Mouse (Mus musculus) C2C12 (cell line): ENCODE measurements around the gene Tbc1d1. TPM values are rescaled to one million over a fixed set of nuclear protein-coding genes. Genes with fewer than 3 reads are reported as not detected.

Experiments
- H3K27me3 ChIP-seq: one replicate; pipeline ENCODE4 v1.6.1; 2011; ENCODE audit not compliant: control insufficient read depth, insufficient read depth, insufficient read length
- H3K36me3 ChIP-seq: one replicate; pipeline ENCODE4 v1.6.1; 2011; ENCODE audit not compliant: control insufficient read depth, insufficient read depth
- H3K4me3 ChIP-seq: one replicate; pipeline ENCODE4 v1.5.1; 2011; ENCODE audit warnings: mild to moderate bottlenecking, control low read depth; ENCODE audit not compliant: poor library complexity, insufficient read depth, severe bottlenecking
- H3K79me2 ChIP-seq: one replicate; pipeline ENCODE4 v1.6.1; 2011; ENCODE audit not compliant: control insufficient read depth, insufficient read depth
- H3K79me3 ChIP-seq: one replicate; pipeline ENCODE4 v1.6.1; 2011; ENCODE audit warnings: low read depth, control low read depth
- H3ac ChIP-seq: one replicate; pipeline ENCODE3; 2011; ENCODE audit warnings: low read depth; ENCODE audit not compliant: control insufficient read depth, insufficient read length
- CEBPB ChIP-seq: IDR thresholded peaks from one replicate; pipeline ENCODE4 v1.6.1; 2011; ENCODE audit warnings: low read depth, mild to moderate bottlenecking, control low read depth, moderate library complexity
- CTCF ChIP-seq: IDR thresholded peaks from one replicate; pipeline ENCODE4 v1.5.1; 2011; ENCODE audit not compliant: control insufficient read depth, insufficient read depth, insufficient read length
- FOSL1 ChIP-seq: IDR thresholded peaks from one replicate; pipeline ENCODE4 v1.8.0; 2011; ENCODE audit warnings: mild to moderate bottlenecking, low read length; ENCODE audit not compliant: poor library complexity, insufficient read depth, severe bottlenecking
- MAX ChIP-seq: IDR thresholded peaks from one replicate; pipeline ENCODE4 v1.6.1; 2011; ENCODE audit warnings: mild to moderate bottlenecking, control low read depth
- MYOD1 ChIP-seq: IDR thresholded peaks from one replicate; pipeline ENCODE4 v1.6.1; 2011; ENCODE audit warnings: low read depth; ENCODE audit not compliant: control insufficient read depth, insufficient read length
- MYOG ChIP-seq: IDR thresholded peaks from one replicate; pipeline ENCODE4 v1.6.1; 2011; ENCODE audit not compliant: control insufficient read depth, insufficient read length; ENCODE audit errors: extremely low read depth
- USF1 ChIP-seq: IDR thresholded peaks from one replicate; pipeline ENCODE4 v1.6.1; 2011; ENCODE audit warnings: low read depth, mild to moderate bottlenecking, control low read depth, moderate library complexity
- polyA plus RNA-seq: library from polyadenylated mRNA; unstranded; fragments of >200 nt; fragmentation: generic; extraction: Trizol; gene quantifications from one replicate; pipeline ENCODE4 v1.2.1, GENCODE M21; 2012; ENCODE audit warnings: missing spikeins

Tbc1d1 gene
- polyA plus RNA-seq, 1 experiment: 25.0 TPM

GRCm38 (mm10) chr5:64212206-64212605 is 56.1 kb downstream of the Tbc1d1 start:
- Histone ChIP-seq H3K27me3 (no peaks in the 10 kb centered on the region), H3K79me3 (no peaks in the 10 kb centered on the region), H3K79me2 (no peaks in the 10 kb centered on the region), H3K36me3 (no peaks in the 10 kb centered on the region), H3K4me3 (no peak overlapping the region), H3ac (no peak overlapping the region)
- TF ChIP-seq CEBPB: no peak

- Histone ChIP-seq H3ac (no peak overlapping the region), H3K36me3 (no peaks in the 10 kb centered on the region), H3K27me3 (no peaks in the 10 kb centered on the region), H3K79me2 (no peaks in the 10 kb centered on the region), H3K79me3 (no peaks in the 10 kb centered on the region), H3K4me3 (no peak overlapping the region)
- no peak for TF ChIP-seq CEBPB
- no peak for TF ChIP-seq CTCF
- no peak for TF ChIP-seq MAX
- no peak for TF ChIP-seq FOSL1
- TF ChIP-seq USF1: no peak
- TF ChIP-seq MYOG: no peak
- TF ChIP-seq MYOD1: no peak
These were observed 56.5 kb downstream of the Tbc1d1 start for GRCm38 (mm10) chr5:64212619-64213018.

- Histone ChIP-seq H3ac (no peak overlapping the region), H3K79me3 (no peaks in the 10 kb centered on the region), H3K27me3 (no peaks in the 10 kb centered on the region), H3K36me3 (no peaks in the 10 kb centered on the region), H3K79me2 (no peaks in the 10 kb centered on the region), H3K4me3 (no peak overlapping the region)
- no peak for TF ChIP-seq USF1
- no peak for TF ChIP-seq MYOD1
- no peak for TF ChIP-seq CEBPB
- no peak for TF ChIP-seq FOSL1
- no peak for TF ChIP-seq CTCF
- TF ChIP-seq MAX: no peak
- TF ChIP-seq MYOG: no peak
These were observed 59.7 kb downstream of the Tbc1d1 start for GRCm38 (mm10) chr5:64215806-64216205.

GRCm38 (mm10) chr5:64216326-64216725 is 60.2 kb downstream of the Tbc1d1 start:
- TF ChIP-seq USF1 (no peak), MAX (no peak), CTCF (no peak), MYOG (no peak), MYOD1 (no peak), FOSL1 (no peak), CEBPB (no peak)
- H3K79me3 ChIP-seq: no peaks in the 10 kb centered on the region
- H3K27me3 ChIP-seq: no peaks in the 10 kb centered on the region
- no peak overlapping the region for H3K4me3 ChIP-seq
- H3K36me3 ChIP-seq: no peaks in the 10 kb centered on the region
- H3ac ChIP-seq: no peak overlapping the region
- H3K79me2 ChIP-seq: no peaks in the 10 kb centered on the region

GRCm38 (mm10) chr5:64217256-64217655 is 61.2 kb downstream of the Tbc1d1 start:
- H3K36me3 ChIP-seq: no peaks in the 10 kb centered on the region
- TF ChIP-seq FOSL1: no peak
- H3K4me3 ChIP-seq: no peak overlapping the region
- H3K79me2 ChIP-seq: no peaks in the 10 kb centered on the region
- H3ac ChIP-seq: no peak overlapping the region
- H3K27me3 ChIP-seq: no peaks in the 10 kb centered on the region
- no peaks in the 10 kb centered on the region for H3K79me3 ChIP-seq

- Histone ChIP-seq H3K4me3 (no peak overlapping the region), H3K27me3 (no peaks in the 10 kb centered on the region), H3ac (no peak overlapping the region), H3K36me3 (no peaks in the 10 kb centered on the region), H3K79me2 (no peaks in the 10 kb centered on the region), H3K79me3 (no peaks in the 10 kb centered on the region)
- TF ChIP-seq CEBPB (no peak), CTCF (no peak), MYOD1 (no peak), FOSL1 (no peak), MYOG (no peak), MAX (no peak), USF1 (no peak)
These were observed 61.9 kb downstream of the Tbc1d1 start for GRCm38 (mm10) chr5:64217816-64218602.
